8 mouse cellular contexts compared by ENCODE assay signal in the genomic region with DNA sequence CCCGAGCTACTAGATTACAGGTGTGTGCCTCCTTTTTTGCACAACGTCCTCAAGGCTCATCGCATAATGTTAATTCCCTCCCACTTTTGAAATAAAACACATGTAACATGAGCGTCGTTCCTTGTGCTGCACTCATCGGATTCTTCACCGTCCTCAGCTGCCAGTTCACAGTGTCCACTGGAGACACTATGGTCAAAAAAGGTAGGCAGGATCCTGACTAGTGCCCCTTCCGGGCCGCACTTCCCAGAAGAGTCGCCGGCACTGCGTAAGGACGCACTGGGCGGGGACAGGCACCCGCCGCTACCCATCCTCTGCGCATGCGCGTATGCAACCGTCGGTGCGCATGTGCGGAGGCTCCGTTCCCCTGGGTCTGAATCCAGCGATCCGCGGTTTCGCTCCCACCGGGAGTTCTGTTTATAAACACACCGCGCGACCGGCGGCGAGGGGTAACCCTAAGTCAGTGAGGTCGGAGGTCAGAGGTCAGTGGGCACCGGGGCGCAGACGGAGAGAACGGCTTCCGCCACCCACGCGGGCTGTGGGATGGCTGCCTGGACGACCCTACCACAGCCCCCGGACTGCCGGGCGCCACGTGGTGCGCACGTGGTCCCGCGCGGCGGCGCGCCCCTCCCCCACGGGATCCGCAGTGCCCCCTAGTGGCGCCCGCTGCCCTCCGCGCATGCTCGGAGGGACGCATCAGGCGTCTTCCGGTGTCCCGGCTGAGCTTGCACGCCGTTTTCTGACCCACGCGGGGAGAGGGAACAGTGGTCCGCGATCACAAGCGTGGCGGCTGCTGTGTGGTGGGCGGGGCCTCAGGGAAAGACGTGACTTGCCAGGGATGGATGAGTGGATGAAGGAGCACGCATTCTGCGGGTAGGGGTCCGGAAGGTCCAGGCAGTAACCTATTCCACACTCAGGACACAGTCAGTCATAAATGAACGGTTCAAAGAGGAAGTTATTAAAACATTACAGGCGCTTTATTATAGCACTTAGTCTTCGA. TPM values are rescaled to one million over a fixed set of nuclear protein-coding genes. Genes with fewer than 3 reads are reported as not detected.
DNase-seq lines count a peak whose midpoint lies in the region; ATAC-seq and TF ChIP-seq lines count a peak whose summit lies in the region.

No protein-coding gene starts in this region.

- H3K27ac ChIP-seq in hindbrain, embryonic 10.5 days = peak overlapping the region; percentile 97
- peak overlapping the region; percentile 69 for H3K27ac ChIP-seq in lung, postnatal 0 days (ENCODE audit: low read length)

- 0 out of 2 replicates have a peak, but pooled peaks have one; percentile 20 for TF ChIP-seq EP300 in lung, postnatal 0 days (IDR thresholded peaks at IDR 0.05)

- H3K4me3 ChIP-seq in hindbrain, embryonic 10.5 days = peak overlapping the region; percentile 73
- peak overlapping the region; percentile 51 for H3K4me3 ChIP-seq in lung, postnatal 0 days (ENCODE audit: low read depth, low read length)

- H3K9ac ChIP-seq in lung, postnatal 0 days (replicated peaks; ENCODE audit: low read depth) = peak overlapping the region; percentile 50

- peak overlapping the region; percentile 68 for H3K4me2 ChIP-seq in lung, postnatal 0 days (replicated peaks; ENCODE audit: low read depth, low read length)

- WGBS in hindbrain, embryonic 10.5 days = 1% methylated on average over 83 of the region's 83 CpGs
- 2% methylated on average over 81 of the region's 83 CpGs for WGBS in lung, postnatal 0 days

- no peaks in the 10 kb centered on the region for H3K9me3 ChIP-seq in hindbrain, embryonic 10.5 days
- H3K9me3 ChIP-seq in lung, postnatal 0 days (ENCODE audit: low read length) = no peaks in the 10 kb centered on the region

- H3K36me3 ChIP-seq in hindbrain, embryonic 10.5 days = peaks cover 10% of the 10 kb centered on the region
- H3K36me3 ChIP-seq in lung, postnatal 0 days (ENCODE audit: insufficient read depth, low read length) = no peaks in the 10 kb centered on the region

- TF ChIP-seq CTCF in lung, postnatal 0 days (IDR thresholded peaks at IDR 0.05) = peak; percentile 97

- DNase-seq in MN1 (ENCODE audit: low spot score) = peak; percentile 98
- peak; percentile 99 for DNase-seq in cerebellum, adult 9-10 months
- peak; percentile 99 for DNase-seq in hindbrain, embryonic 10.5 days (ENCODE audit: low spot score)
- DNase-seq in layer of hippocampus, adult 9-11 months = peak; percentile 97
- peak; percentile 96 for DNase-seq in lung, postnatal 0 days (ENCODE audit: low spot score)
- DNase-seq in ovary, postnatal 14 days (ENCODE audit: low spot score) = peak; percentile 100
- DNase-seq in thymus, postnatal 14 days = peak; percentile 99

- ATAC-seq in frontal cortex, adult (ENCODE audit: low TSS enrichment) = peak; percentile 94
- peak; percentile 91 for ATAC-seq in lung, postnatal 0 days

- H3K27me3 ChIP-seq in hindbrain, embryonic 10.5 days (ENCODE audit: insufficient read depth, poor library complexity, severe bottlenecking) = no peaks in the 10 kb centered on the region
- no peaks in the 10 kb centered on the region for H3K27me3 ChIP-seq in lung, postnatal 0 days (replicated peaks; ENCODE audit: insufficient read depth, low read length)

- peaks cover 53% of the 10 kb centered on the region for H3K4me1 ChIP-seq in hindbrain, embryonic 10.5 days (replicated peaks)
- no peaks in the 10 kb centered on the region; the same call in 1 of the 2 replicates for H3K4me1 ChIP-seq in lung, postnatal 0 days (ENCODE audit: insufficient read depth, low read depth, low read length)

RNA-seq across cellular contexts. Expression of a gene that starts 33.9 kb away (rescaled TPM):
- polyA plus RNA-seq in hindbrain, embryonic 10.5 days (2016; fragmentation: Nextera tagmentation; extraction: Ambion mirVana) = 5.2 and 5.5 TPM in 2 replicates
- polyA plus RNA-seq in lung, postnatal 0 days (2015; fragmentation: Nextera tagmentation; extraction: Ambion mirVana) = 4.3 and 5.1 TPM in 2 replicates

Comparison
In these comparisons a context has a peak if more than half of its experiments do, and no peak if none do; other contexts are left out.
1. Peak in every context shown above with its lines: DNase-seq, ATAC-seq, H3K4me3 ChIP-seq and H3K27ac ChIP-seq.